Mouse (Mus musculus): Measurements from ENCODE around the gene Zfp324. TPM values are rescaled to one million over a fixed set of nuclear protein-coding genes. Genes with fewer than 3 reads are reported as not detected.

Zfp324 gene
- polyA plus RNA-seq, 1 experiment from 2014 or later, result 8.0 TPM

DNA sequence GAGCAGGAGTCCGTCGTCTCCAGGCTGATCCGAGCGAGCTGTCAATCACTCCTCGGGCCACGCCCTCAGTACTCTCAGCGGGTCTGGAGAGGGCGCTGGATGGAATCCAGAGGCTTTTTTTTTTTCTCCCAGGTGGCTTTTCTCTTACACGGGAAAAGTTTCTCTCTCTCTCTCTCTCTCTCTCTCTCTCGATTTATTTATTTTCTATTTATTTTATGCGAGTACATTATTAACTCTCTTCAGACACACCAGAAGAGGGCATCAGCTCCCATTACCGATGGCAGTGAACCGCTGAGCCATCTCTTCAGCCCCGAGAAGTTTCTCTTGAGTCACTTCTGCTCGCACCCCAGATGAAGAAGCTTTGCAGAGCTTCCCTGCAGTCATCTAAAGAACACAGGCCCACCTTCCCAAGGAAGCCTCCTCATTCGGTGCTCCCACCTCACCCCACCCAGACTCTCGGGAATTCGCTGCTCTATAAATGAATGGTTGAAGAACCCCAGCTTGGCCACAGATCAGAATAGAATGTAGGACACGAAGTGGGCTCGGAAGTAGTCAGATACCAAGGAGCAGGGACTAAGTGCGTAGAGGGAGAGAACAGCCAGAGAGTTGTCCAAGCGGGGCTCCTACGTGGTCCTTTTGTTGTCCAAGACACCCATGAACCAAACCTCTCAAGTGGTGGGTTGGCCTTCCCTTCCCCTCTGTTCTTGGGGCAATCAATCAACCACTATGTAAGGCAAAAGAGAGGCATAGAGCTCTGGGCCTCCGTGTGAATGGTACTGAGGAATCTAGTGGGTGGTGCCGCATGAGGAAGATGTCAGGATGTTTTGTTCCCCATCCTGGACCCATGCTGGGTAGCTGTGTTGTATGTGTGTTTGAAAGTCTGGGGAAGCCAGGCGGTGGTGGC, 44.6 kb downstream of the Zfp324 start, which contains the start of gene Zbtb45:
Gene Zbtb45, minus strand, starts transcription at position 30 of the 904 bp plus-strand sequence.
- Histone ChIP-seq H3K4me1 (replicated peaks; ENCODE audit: insufficient read depth, low read length) (peaks cover 11% of the 10 kb centered on the region; the same call in 1 of the 2 replicates), H3K9ac (ENCODE audit: low read depth, low read length) (peak within 1 kb of the TSS; percentile 82), H3K9me3 (replicated peaks; ENCODE audit: low read length) (no peaks in the 10 kb centered on the region), H3K27ac (peak within 1 kb of the TSS; percentile 93), H3K27me3 (ENCODE audit: insufficient read depth, low read length) (no peaks in the 10 kb centered on the region), H3K36me3 (ENCODE audit: insufficient read depth, low read length) (peaks cover 15% of the 10 kb centered on the region; the same call in 1 of the 2 replicates), H3K4me2 (ENCODE audit: low read length) (peak within 1 kb of the TSS; percentile 79), H3K4me3 (replicated peaks; ENCODE audit: low read depth, low read length) (peak within 1 kb of the TSS; percentile 67)
- TF ChIP-seq CTCF (IDR thresholded peaks at IDR 0.05; ENCODE audit: low read depth), result no peak; the same call in 1 of the 2 replicates
- DNase-seq (ENCODE audit: low spot score) (peak; percentile 29), ATAC-seq (replicated peaks; ENCODE audit: low FRiP score, low read depth) (no peak)
- 15% methylated on average over 26 of the region's 26 CpGs for WGBS

DNA sequence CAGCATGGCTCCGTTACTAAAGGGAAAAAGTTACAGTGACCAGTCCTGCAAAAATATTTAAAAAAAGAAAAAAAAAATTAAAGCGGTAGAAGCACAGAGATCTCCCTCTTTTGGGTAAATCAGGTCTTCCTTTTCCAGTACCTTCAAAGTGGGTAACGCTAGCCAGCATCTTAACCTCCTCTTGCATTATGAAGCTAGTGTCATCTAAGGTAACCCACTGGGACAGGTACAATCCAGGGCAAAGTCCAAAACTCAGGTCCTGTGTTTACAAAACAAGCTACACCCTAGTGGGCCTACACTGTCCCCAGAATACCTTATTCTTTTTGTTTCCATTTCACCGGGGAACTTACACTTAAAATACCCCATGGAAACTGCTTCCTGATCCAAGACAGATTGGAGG, 48.0 kb downstream of the Zfp324 start:
- no peak for ATAC-seq (replicated peaks; ENCODE audit: low FRiP score, low read depth)
- WGBS, result 58% methylated on average over 4 of the region's 4 CpGs
- H3K9me3 ChIP-seq (replicated peaks; ENCODE audit: low read length), result no peaks in the 10 kb centered on the region

DNA sequence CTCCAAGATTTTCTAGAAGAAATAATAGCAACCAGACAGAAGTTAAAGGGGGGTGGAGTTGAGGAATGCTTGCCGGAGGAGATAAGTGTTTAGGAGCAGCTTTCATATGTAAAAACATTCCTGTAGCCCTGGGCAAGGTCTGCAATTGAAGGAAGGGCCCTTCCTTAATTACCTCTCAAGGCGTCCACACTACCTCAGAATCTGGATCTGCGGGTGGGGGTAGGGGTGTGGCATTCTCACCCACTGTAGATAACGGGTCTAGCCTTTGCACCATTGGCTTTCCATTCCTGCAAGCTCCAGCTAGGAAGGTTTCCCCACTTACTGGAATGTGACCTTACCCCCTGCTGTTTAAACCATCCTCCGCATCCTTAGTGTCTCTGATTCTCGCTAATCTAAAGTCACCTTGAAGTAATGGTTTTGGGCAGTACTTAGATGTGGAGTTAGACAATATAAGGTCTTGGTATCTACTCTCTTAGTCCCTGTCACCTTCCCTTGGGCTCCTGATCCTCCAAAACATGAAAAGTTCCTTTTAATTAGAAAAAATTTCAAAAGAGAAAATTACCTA, 48.7 kb downstream of the Zfp324 start:
- no peaks in the 10 kb centered on the region for H3K9me3 ChIP-seq (replicated peaks; ENCODE audit: low read length)
- H3K27me3 ChIP-seq (ENCODE audit: insufficient read depth, low read length), result no peaks in the 10 kb centered on the region
- WGBS, result 29% methylated on average over 6 of the region's 6 CpGs
- H3K4me2 ChIP-seq (ENCODE audit: low read length), result no peak overlapping the region
- no peak for DNase-seq (ENCODE audit: low spot score)
- H3K27ac ChIP-seq, result no peak overlapping the region
- H3K36me3 ChIP-seq (ENCODE audit: insufficient read depth, low read length), result no peaks in the 10 kb centered on the region
- no peak for ATAC-seq (replicated peaks; ENCODE audit: low FRiP score, low read depth)
- no peak for TF ChIP-seq CTCF (IDR thresholded peaks at IDR 0.05; ENCODE audit: low read depth)
- H3K4me1 ChIP-seq (replicated peaks; ENCODE audit: insufficient read depth, low read length), result peaks cover 5% of the 10 kb centered on the region; the same call in 1 of the 2 replicates
- no peak overlapping the region for H3K4me3 ChIP-seq (replicated peaks; ENCODE audit: low read depth, low read length)
- no peak overlapping the region for H3K9ac ChIP-seq (ENCODE audit: low read depth, low read length)

More for the DNA sequence above, 48.0 kb downstream of the Zfp324 start:
- no peaks in the 10 kb centered on the region for H3K27me3 ChIP-seq (ENCODE audit: insufficient read depth, low read length)
- TF ChIP-seq CTCF (IDR thresholded peaks at IDR 0.05; ENCODE audit: low read depth), result no peak
- no peak for DNase-seq (ENCODE audit: low spot score)
- peaks cover 8% of the 10 kb centered on the region; the same call in 1 of the 2 replicates for H3K4me1 ChIP-seq (replicated peaks; ENCODE audit: insufficient read depth, low read length)
- H3K4me2 ChIP-seq (ENCODE audit: low read length), result no peak overlapping the region
- no peak overlapping the region for H3K9ac ChIP-seq (ENCODE audit: low read depth, low read length)
- H3K4me3 ChIP-seq (replicated peaks; ENCODE audit: low read depth, low read length), result no peak overlapping the region
- H3K27ac ChIP-seq, result no peak overlapping the region
- H3K36me3 ChIP-seq (ENCODE audit: insufficient read depth, low read length), result no peaks in the 10 kb centered on the region

DNA sequence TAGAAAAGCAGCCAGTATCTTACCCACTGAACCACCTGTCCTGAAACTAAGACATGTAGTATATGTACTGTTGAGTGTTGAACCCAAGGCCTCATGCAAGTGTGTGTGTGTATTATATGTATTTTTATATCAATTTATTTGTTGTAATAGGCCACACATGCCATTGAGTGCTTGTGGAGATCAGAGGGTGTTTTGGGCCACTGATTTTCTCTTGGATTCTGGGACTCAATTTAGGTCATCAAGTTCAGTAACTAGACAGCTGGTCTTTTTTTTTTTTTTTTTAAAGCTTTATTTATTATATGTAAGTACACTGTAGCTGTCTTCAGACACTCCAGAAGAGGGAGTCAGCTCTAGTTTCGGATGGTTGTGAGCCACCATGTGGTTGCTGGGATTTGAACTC, 49.6 kb downstream of the Zfp324 start:
- no peaks in the 10 kb centered on the region for H3K27me3 ChIP-seq (ENCODE audit: insufficient read depth, low read length)
- H3K27ac ChIP-seq, result no peak overlapping the region
- ATAC-seq (replicated peaks; ENCODE audit: low FRiP score, low read depth), result no peak
- no peak for TF ChIP-seq CTCF (IDR thresholded peaks at IDR 0.05; ENCODE audit: low read depth)
- no peak overlapping the region for H3K9ac ChIP-seq (ENCODE audit: low read depth, low read length)
- no peaks in the 10 kb centered on the region for H3K36me3 ChIP-seq (ENCODE audit: insufficient read depth, low read length)
- no peaks in the 10 kb centered on the region for H3K9me3 ChIP-seq (replicated peaks; ENCODE audit: low read length)
- WGBS, result 81% methylated on average over 1 of the region's 1 CpGs
- H3K4me3 ChIP-seq (replicated peaks; ENCODE audit: low read depth, low read length), result no peak overlapping the region
- H3K4me2 ChIP-seq (ENCODE audit: low read length), result no peak overlapping the region
- no peak for DNase-seq (ENCODE audit: low spot score)
- H3K4me1 ChIP-seq (replicated peaks; ENCODE audit: insufficient read depth, low read length), result peaks cover 5% of the 10 kb centered on the region; the same call in 1 of the 2 replicates

DNA sequence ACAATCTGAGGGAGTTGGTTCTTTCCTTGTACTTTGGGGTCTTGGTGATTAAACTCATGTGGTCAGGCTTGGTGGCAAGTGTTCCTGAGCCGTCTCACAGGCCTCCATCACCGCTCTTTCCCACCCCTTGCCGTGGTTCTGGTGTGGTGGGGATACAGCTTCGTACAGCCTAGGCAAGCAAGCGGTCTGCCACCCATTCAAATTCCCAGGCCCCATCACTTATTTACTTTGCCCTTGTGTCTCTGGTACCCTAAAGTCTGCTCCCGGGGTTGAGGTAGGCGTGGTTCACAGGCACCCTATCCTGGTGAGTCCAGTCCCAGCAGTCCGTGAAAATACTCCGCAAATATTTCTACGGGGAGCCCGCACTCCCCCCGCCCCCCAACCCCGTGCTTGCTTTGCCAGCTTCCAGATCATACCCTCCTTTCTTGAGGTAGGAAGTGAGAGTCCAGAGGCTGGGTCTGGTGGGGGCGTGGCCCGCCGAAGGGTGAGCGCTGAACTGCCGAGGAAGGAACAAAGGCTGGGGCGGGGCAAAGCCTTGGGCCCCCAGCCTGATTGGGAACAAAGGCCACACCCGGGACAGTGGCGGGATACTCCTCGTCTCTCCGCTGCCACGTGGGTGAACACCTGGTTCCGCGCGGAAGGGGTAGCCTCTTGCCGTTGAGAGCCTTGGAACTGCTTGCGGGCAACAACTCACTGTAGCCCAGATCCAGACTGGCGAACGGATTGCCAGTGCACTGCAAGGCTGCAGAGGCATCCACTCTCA, 57.3 kb downstream of the Zfp324 start:
- H3K4me3 ChIP-seq (replicated peaks; ENCODE audit: low read depth, low read length), result peak overlapping the region; percentile 91
- no peak for TF ChIP-seq CTCF (IDR thresholded peaks at IDR 0.05; ENCODE audit: low read depth)
- H3K9ac ChIP-seq (ENCODE audit: low read depth, low read length), result peak overlapping the region; percentile 94
- H3K36me3 ChIP-seq (ENCODE audit: insufficient read depth, low read length), result peaks cover 14% of the 10 kb centered on the region
- peak overlapping the region; percentile 90 for H3K4me2 ChIP-seq (ENCODE audit: low read length)
- WGBS, result 4% methylated on average over 31 of the region's 31 CpGs
- H3K27me3 ChIP-seq (ENCODE audit: insufficient read depth, low read length), result no peaks in the 10 kb centered on the region
- DNase-seq (ENCODE audit: low spot score) (peak; percentile 91), ATAC-seq (replicated peaks; ENCODE audit: low FRiP score, low read depth) (peak; percentile 65)
- peak overlapping the region; percentile 99 for H3K27ac ChIP-seq
- H3K4me1 ChIP-seq (replicated peaks; ENCODE audit: insufficient read depth, low read length), result peaks cover 12% of the 10 kb centered on the region; the same call in 1 of the 2 replicates
- no peaks in the 10 kb centered on the region for H3K9me3 ChIP-seq (replicated peaks; ENCODE audit: low read length)

Other genes starting within 250 kb of the Zfp324 start
- gene Vmn2r56, start 230.8 kb upstream of the Zfp324 start, polyA plus RNA-seq (2015; fragmentation: Nextera tagmentation; extraction: Ambion mirVana), result not detected in 2 replicates
- 3.6 and 4.4 TPM in 2 replicates for gene Zscan18, start 162.2 kb upstream of the Zfp324 start, polyA plus RNA-seq (2015; fragmentation: Nextera tagmentation; extraction: Ambion mirVana)
- gene Zfp329, start 147.0 kb upstream of the Zfp324 start, polyA plus RNA-seq (2015; fragmentation: Nextera tagmentation; extraction: Ambion mirVana), result 8.8 and 8.9 TPM in 2 replicates
- gene Zfp110, start 131.1 kb upstream of the Zfp324 start, polyA plus RNA-seq (2015; fragmentation: Nextera tagmentation; extraction: Ambion mirVana), result 20.7 and 22.2 TPM in 2 replicates
- 3.3 and 3.5 TPM in 2 replicates for gene Zfp128, start 84.7 kb upstream of the Zfp324 start, polyA plus RNA-seq (2015; fragmentation: Nextera tagmentation; extraction: Ambion mirVana)
- 11.8 and 12.9 TPM in 2 replicates for gene Zscan22, start 68.0 kb upstream of the Zfp324 start, polyA plus RNA-seq (2015; fragmentation: Nextera tagmentation; extraction: Ambion mirVana)
- gene Rps5, start 43.5 kb upstream of the Zfp324 start, polyA plus RNA-seq (2015; fragmentation: Nextera tagmentation; extraction: Ambion mirVana), result 1,052 and 1,143 TPM in 2 replicates
- gene Rnf225, start 38.4 kb upstream of the Zfp324 start, polyA plus RNA-seq (2015; fragmentation: Nextera tagmentation; extraction: Ambion mirVana), result 0.29 and 0.32 TPM in 2 replicates
- gene Zfp446, start 12.0 kb downstream of the Zfp324 start, polyA plus RNA-seq (2015; fragmentation: Nextera tagmentation; extraction: Ambion mirVana), result 6.7 and 7.1 TPM in 2 replicates
- gene Slc27a5, start 32.4 kb downstream of the Zfp324 start, polyA plus RNA-seq (2015; fragmentation: Nextera tagmentation; extraction: Ambion mirVana), result 0.07 and 0.11 TPM in 2 replicates
- gene Trim28, start 33.3 kb downstream of the Zfp324 start, polyA plus RNA-seq (2015; fragmentation: Nextera tagmentation; extraction: Ambion mirVana), result 195 and 197 TPM in 2 replicates
- 17.4 and 17.5 TPM in 2 replicates for gene Zbtb45, start 44.2 kb downstream of the Zfp324 start, polyA plus RNA-seq (2015; fragmentation: Nextera tagmentation; extraction: Ambion mirVana)
- gene Chmp2a, start 69.0 kb downstream of the Zfp324 start, polyA plus RNA-seq (2015; fragmentation: Nextera tagmentation; extraction: Ambion mirVana), result 235 and 240 TPM in 2 replicates
- gene Ube2m, start 72.4 kb downstream of the Zfp324 start, polyA plus RNA-seq (2015; fragmentation: Nextera tagmentation; extraction: Ambion mirVana), result 123 and 134 TPM in 2 replicates
- gene Mzf1, start 88.9 kb downstream of the Zfp324 start, polyA plus RNA-seq (2015; fragmentation: Nextera tagmentation; extraction: Ambion mirVana), result 2.3 and 2.6 TPM in 2 replicates
- gene Vmn1r85, start 129.3 kb downstream of the Zfp324 start, polyA plus RNA-seq (2015; fragmentation: Nextera tagmentation; extraction: Ambion mirVana), result not detected in 2 replicates
- gene Vmn1r86, start 154.1 kb downstream of the Zfp324 start, polyA plus RNA-seq (2015; fragmentation: Nextera tagmentation; extraction: Ambion mirVana), result not detected in 2 replicates
- not detected in 2 replicates for gene Vmn1r87, start 174.3 kb downstream of the Zfp324 start, polyA plus RNA-seq (2015; fragmentation: Nextera tagmentation; extraction: Ambion mirVana)
- gene Vmn1r88, start 193.7 kb downstream of the Zfp324 start, polyA plus RNA-seq (2015; fragmentation: Nextera tagmentation; extraction: Ambion mirVana), result 0.01 TPM in 1 of 2 replicates, not detected in the other
- gene Vmn1r89, start 247.2 kb downstream of the Zfp324 start, polyA plus RNA-seq (2015; fragmentation: Nextera tagmentation; extraction: Ambion mirVana), result not detected in 2 replicates

All from kidney, postnatal 0 days (tissue).